Mouse (Mus musculus): ENCODE data around the gene Traf3ip3. TPM values are rescaled to one million over a fixed set of nuclear protein-coding genes. Genes with fewer than 3 reads are reported as not detected.

The Traf3ip3 gene
- polyA plus RNA-seq, 1 experiment from 2014 or later: 1.9 TPM

- 87% methylated on average over 5 of the region's 5 CpGs for WGBS
- no peaks in the 10 kb centered on the region for H3K36me3 ChIP-seq
- no peak for DNase-seq (ENCODE audit: low spot score)
Measured at GRCm38 (mm10) chr1:193229570-193229969, 28.1 kb upstream of the Traf3ip3 start.

GRCm38 (mm10) chr1:193227537-193227936, 26.0 kb upstream of the Traf3ip3 start:
- no peaks in the 10 kb centered on the region for H3K27me3 ChIP-seq (ENCODE audit: insufficient read depth, poor library complexity, severe bottlenecking)
- H3K4me3 ChIP-seq: no peak overlapping the region
- DNase-seq (ENCODE audit: low spot score): no peak
- no peaks in the 10 kb centered on the region for H3K36me3 ChIP-seq
- no peak overlapping the region for H3K27ac ChIP-seq
- H3K4me1 ChIP-seq: peaks cover 18% of the 10 kb centered on the region
- H3K9me3 ChIP-seq: no peaks in the 10 kb centered on the region
- WGBS: 82% methylated on average over 4 of the region's 4 CpGs

More at GRCm38 (mm10) chr1:193229570-193229969, 28.1 kb upstream of the Traf3ip3 start:
- H3K4me3 ChIP-seq: no peak overlapping the region
- no peak overlapping the region for H3K27ac ChIP-seq
- H3K4me1 ChIP-seq: peaks cover 18% of the 10 kb centered on the region
- H3K27me3 ChIP-seq (ENCODE audit: insufficient read depth, poor library complexity, severe bottlenecking): no peaks in the 10 kb centered on the region
- no peaks in the 10 kb centered on the region for H3K9me3 ChIP-seq

GRCm38 (mm10) chr1:193226724-193227522, 25.4 kb upstream of the Traf3ip3 start:
- no peaks in the 10 kb centered on the region for H3K27me3 ChIP-seq (ENCODE audit: insufficient read depth, poor library complexity, severe bottlenecking)
- H3K9me3 ChIP-seq: no peaks in the 10 kb centered on the region
- 40% methylated on average over 7 of the region's 7 CpGs for WGBS
- H3K4me3 ChIP-seq: no peak overlapping the region
- no peaks in the 10 kb centered on the region for H3K36me3 ChIP-seq
- no peak for DNase-seq (ENCODE audit: low spot score)
- H3K4me1 ChIP-seq: peaks cover 16% of the 10 kb centered on the region
- no peak overlapping the region for H3K27ac ChIP-seq

- Histone ChIP-seq H3K27ac (no peak overlapping the region), H3K27me3 (ENCODE audit: insufficient read depth, poor library complexity, severe bottlenecking) (no peaks in the 10 kb centered on the region), H3K4me3 (no peak overlapping the region), H3K36me3 (no peaks in the 10 kb centered on the region), H3K9me3 (no peaks in the 10 kb centered on the region), H3K4me1 (peaks cover 8% of the 10 kb centered on the region)
- WGBS: 88% methylated on average over 4 of the region's 4 CpGs
- DNase-seq (ENCODE audit: low spot score): no peak
Measured at GRCm38 (mm10) chr1:193226114-193226513, 24.6 kb upstream of the Traf3ip3 start.

GRCm38 (mm10) chr1:193225531-193225930, 24.0 kb upstream of the Traf3ip3 start:
- DNase-seq (ENCODE audit: low spot score): no peak
- Histone ChIP-seq H3K4me3 (no peak overlapping the region), H3K4me1 (peaks cover 4% of the 10 kb centered on the region; the same call in 1 of the 2 replicates), H3K27ac (no peak overlapping the region), H3K27me3 (ENCODE audit: insufficient read depth, poor library complexity, severe bottlenecking) (no peaks in the 10 kb centered on the region), H3K36me3 (no peaks in the 10 kb centered on the region), H3K9me3 (no peaks in the 10 kb centered on the region)
- 60% methylated on average over 3 of the region's 3 CpGs for WGBS

GRCm38 (mm10) chr1:193220408-193220807, 18.9 kb upstream of the Traf3ip3 start:
- Histone ChIP-seq H3K27me3 (ENCODE audit: insufficient read depth, poor library complexity, severe bottlenecking) (no peaks in the 10 kb centered on the region), H3K4me3 (no peak overlapping the region), H3K36me3 (no peaks in the 10 kb centered on the region), H3K27ac (no peak overlapping the region), H3K4me1 (no peaks in the 10 kb centered on the region), H3K9me3 (no peaks in the 10 kb centered on the region)
- 57% methylated on average over 5 of the region's 5 CpGs for WGBS
- no peak for DNase-seq (ENCODE audit: low spot score)

GRCm38 (mm10) chr1:193216000-193216399, 14.5 kb upstream of the Traf3ip3 start:
- no peaks in the 10 kb centered on the region for H3K36me3 ChIP-seq
- WGBS: 73% methylated on average over 3 of the region's 3 CpGs
- no peak for DNase-seq (ENCODE audit: low spot score)
- H3K4me1 ChIP-seq: peaks cover 7% of the 10 kb centered on the region; the same call in 1 of the 2 replicates
- H3K27me3 ChIP-seq (ENCODE audit: insufficient read depth, poor library complexity, severe bottlenecking): no peaks in the 10 kb centered on the region
- no peaks in the 10 kb centered on the region for H3K9me3 ChIP-seq
- no peak overlapping the region for H3K27ac ChIP-seq
- no peak overlapping the region for H3K4me3 ChIP-seq

- DNase-seq (ENCODE audit: low spot score): no peak
- Histone ChIP-seq H3K4me1 (peaks cover 8% of the 10 kb centered on the region; the same call in 1 of the 2 replicates), H3K27ac (no peak overlapping the region), H3K4me3 (no peak overlapping the region), H3K27me3 (ENCODE audit: insufficient read depth, poor library complexity, severe bottlenecking) (no peaks in the 10 kb centered on the region), H3K9me3 (no peaks in the 10 kb centered on the region), H3K36me3 (no peaks in the 10 kb centered on the region)
- 68% methylated on average over 5 of the region's 5 CpGs for WGBS
Measured at GRCm38 (mm10) chr1:193214053-193214452, 12.6 kb upstream of the Traf3ip3 start.

GRCm38 (mm10) chr1:193211371-193211770, 9.9 kb upstream of the Traf3ip3 start:
- no peaks in the 10 kb centered on the region for H3K27me3 ChIP-seq (ENCODE audit: insufficient read depth, poor library complexity, severe bottlenecking)
- no peak for DNase-seq (ENCODE audit: low spot score)
- H3K36me3 ChIP-seq: no peaks in the 10 kb centered on the region
- H3K4me1 ChIP-seq: peaks cover 8% of the 10 kb centered on the region; the same call in 1 of the 2 replicates
- H3K27ac ChIP-seq: no peak overlapping the region
- 59% methylated on average over 5 of the region's 5 CpGs for WGBS
- no peak overlapping the region for H3K4me3 ChIP-seq
- no peaks in the 10 kb centered on the region for H3K9me3 ChIP-seq

- Histone ChIP-seq H3K4me3 (no peak overlapping the region), H3K27me3 (ENCODE audit: insufficient read depth, poor library complexity, severe bottlenecking) (0 out of 2 replicates have a peak, but pooled peaks cover 3% of the 10 kb centered on the region), H3K27ac (no peak overlapping the region), H3K4me1 (peaks cover 5% of the 10 kb centered on the region; the same call in 1 of the 2 replicates), H3K36me3 (no peaks in the 10 kb centered on the region), H3K9me3 (no peaks in the 10 kb centered on the region)
- peak; percentile 81 for DNase-seq (ENCODE audit: low spot score)
- 29% methylated on average over 2 of the region's 2 CpGs for WGBS
Measured at GRCm38 (mm10) chr1:193208178-193208577, 6.7 kb upstream of the Traf3ip3 start.

GRCm38 (mm10) chr1:193207503-193207902, 6.0 kb upstream of the Traf3ip3 start, which contains the start of gene Lamb3:
TSS of gene Lamb3 (plus strand) at chr1:193207699.
- 84% methylated on average over 3 of the region's 3 CpGs for WGBS
- Histone ChIP-seq H3K36me3 (no peaks in the 10 kb centered on the region), H3K9me3 (no peaks in the 10 kb centered on the region), H3K27me3 (ENCODE audit: insufficient read depth, poor library complexity, severe bottlenecking) (0 out of 2 replicates have a peak, but pooled peaks cover 3% of the 10 kb centered on the region), H3K4me3 (no peak within 1 kb of the TSS), H3K4me1 (peaks cover 5% of the 10 kb centered on the region; the same call in 1 of the 2 replicates), H3K27ac (no peak within 1 kb of the TSS)
- no peak for DNase-seq (ENCODE audit: low spot score)

- Histone ChIP-seq H3K9me3 (no peaks in the 10 kb centered on the region), H3K4me3 (no peak overlapping the region), H3K4me1 (no peaks in the 10 kb centered on the region), H3K27ac (no peak overlapping the region), H3K27me3 (ENCODE audit: insufficient read depth, poor library complexity, severe bottlenecking) (0 out of 2 replicates have a peak, but pooled peaks cover 3% of the 10 kb centered on the region), H3K36me3 (no peaks in the 10 kb centered on the region)
- DNase-seq (ENCODE audit: low spot score): no peak
- WGBS: 83% methylated on average over 2 of the region's 2 CpGs
Measured at GRCm38 (mm10) chr1:193205431-193205830, 3.9 kb upstream of the Traf3ip3 start.

GRCm38 (mm10) chr1:193203821-193204220, 2.3 kb upstream of the Traf3ip3 start:
- Histone ChIP-seq H3K27ac (no peak overlapping the region), H3K4me3 (no peak overlapping the region), H3K36me3 (no peaks in the 10 kb centered on the region), H3K4me1 (no peaks in the 10 kb centered on the region; the same call in 1 of the 2 replicates), H3K27me3 (ENCODE audit: insufficient read depth, poor library complexity, severe bottlenecking) (0 out of 2 replicates have a peak, but pooled peaks cover 3% of the 10 kb centered on the region), H3K9me3 (no peaks in the 10 kb centered on the region)
- no peak for DNase-seq (ENCODE audit: low spot score)
- 63% methylated on average over 2 of the region's 2 CpGs for WGBS
